Mouse (Mus musculus) c-Kit-positive CD71-negative TER-119-negative erythroid progenitor cells, embryonic 14.5 days (primary cell): ENCODE results near the gene Hmx2.

ENCODE experiments used
- DNase-seq: peaks from one replicate; pipeline ENCODE4 v3.0.0-alpha.2; 2013; ENCODE audit warnings: low read depth

Gene Hmx2

DNA sequence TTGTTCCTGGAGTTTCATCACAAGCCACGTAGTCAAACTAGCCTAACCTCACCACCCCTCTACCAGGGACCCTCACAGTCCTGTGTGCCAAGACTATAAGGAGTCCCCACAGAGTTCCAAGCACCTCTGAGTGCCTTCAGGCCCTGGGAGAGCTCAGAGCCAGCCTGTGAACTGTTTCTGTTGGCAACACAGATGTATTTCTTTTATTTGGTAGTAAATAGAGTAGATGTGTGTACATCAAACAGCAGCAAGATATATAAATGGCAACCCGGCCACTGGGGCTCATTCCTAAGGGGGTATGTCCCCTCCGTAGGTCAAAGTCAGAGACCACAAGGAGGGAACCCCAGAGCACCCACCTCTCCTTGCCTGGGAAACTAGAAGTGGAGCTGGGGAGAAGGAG, at the start of gene Hmx2:
Hmx2 (plus strand) TSS at position 301 of the 400 bp plus-strand sequence.
- no peak for DNase-seq

DNA sequence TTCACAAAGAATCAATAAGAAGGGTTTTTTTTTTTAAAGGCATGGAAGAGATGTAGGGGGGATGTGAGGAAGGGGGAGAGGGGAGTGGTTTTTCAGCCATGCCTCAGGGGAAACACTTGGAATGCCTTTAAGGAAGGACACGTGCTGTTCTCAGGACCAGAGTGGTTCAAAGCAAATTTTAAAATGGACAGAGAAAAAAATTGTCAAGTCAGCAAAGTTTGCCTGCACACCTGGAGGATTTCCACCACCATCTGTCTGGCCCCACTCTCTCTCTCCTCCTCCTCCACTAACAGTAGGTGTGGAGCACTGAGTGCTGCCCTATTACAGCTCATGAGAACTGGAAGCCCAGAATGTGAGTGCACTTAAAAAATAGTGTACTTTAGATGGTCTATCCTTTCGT, 44.8 kb upstream of the Hmx2 start:
- DNase-seq: no peak

DNA sequence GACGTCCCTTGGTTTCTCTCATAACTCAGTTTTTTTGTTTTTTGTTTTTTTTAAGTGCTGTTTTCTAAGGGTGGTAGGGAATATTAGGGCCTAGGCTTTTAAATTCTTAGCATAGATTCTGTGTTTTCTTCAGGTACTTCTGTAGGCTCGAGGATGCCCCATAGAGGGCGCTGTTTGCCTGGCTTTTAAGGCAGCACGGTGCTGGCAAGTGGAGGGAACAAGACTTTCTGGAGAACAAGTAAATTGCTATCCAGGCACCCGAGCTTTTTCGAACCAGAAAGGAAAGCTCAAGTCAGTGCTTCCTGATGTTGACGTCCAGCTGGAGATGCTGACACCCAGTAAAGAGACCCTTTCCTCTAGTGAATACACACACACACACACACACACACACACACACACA, 8.6 kb upstream of the Hmx2 start:
- DNase-seq: peak; percentile 76

DNA sequence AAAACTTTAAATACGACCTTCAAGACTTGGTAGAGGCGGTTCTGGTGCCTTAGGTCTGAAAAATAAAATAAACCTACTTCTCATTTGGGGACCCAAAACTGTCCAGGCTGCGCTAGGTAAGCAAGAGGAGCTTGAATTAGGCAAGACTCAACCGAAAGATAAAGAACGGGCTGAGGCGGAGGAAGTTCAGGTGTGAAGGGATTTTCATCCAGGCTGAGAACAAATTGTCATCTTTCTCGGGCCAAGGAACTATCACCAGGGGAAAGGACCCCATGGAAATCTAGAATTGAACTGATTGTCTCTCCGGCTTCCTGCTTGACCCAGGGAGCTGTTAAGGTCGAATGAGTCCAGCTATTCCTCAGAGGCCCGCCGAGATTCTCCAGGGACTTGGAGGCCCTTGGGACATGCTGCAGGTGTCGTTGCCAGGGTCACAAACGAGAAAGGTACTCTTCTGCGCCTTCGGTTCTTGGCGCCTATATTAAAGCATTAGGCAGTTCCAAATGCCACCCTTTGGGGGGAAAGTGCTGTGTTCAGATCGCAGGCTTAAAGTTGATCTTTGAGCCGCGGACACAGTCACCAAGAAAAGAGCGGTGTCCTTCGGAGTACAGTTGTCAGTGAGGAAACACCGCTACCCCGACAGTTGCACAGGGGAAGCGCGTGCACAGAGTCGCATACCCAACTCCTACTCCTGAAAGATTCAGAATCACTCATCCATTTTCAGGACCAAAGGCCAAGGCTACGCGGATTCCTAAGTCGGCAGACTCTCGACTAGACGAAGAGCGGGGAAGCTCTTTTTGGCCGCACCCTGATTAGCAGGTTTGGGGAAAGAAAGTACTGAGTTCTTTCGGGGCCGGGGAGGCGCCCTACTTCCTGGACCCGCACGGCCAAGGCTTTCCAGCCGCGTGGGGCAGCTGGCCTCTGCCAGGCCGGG, 7.1 kb upstream of the Hmx2 start:
- DNase-seq: no peak

DNA sequence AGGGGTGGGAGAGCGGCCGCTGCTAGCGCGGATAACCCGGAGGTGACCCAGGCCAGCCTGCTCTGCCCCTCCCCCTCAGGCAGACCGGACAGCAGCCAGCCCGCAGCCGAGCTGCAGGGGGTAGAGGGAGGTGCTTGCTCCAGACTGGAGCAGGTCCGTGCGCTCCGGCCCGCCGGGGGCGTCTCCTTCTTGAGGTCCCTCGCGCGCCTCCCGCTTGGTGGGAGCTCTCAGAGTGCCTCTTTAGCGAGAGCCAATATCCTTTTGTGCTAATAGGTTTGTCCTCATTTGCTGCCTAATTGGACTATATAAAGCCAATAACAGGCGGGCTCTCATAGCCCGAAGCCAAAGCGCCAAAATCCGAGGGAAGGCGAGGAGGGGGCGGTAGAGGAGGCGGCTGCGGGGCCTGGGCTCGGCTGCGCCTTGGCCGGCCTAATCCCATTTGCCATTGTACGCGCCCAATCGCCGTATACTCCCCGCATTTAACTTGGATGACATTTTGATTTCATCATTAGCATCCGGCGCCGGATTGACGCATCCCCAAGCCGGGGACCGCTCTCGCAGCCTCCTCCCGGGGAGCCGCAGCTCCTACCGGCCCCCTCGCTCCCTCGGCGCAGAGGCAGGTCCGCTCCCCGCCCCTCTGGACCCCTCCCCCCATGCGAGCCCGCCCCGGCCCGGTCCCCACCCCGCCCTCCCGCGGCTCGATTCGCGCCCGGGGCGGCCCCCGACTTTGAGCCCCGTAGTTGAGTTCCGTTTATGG, 6.3 kb upstream of the Hmx2 start, which contains the start of gene Hmx3:
Hmx3 (plus strand) TSS at position 753 of the 757 bp plus-strand sequence.
- no peak for DNase-seq

DNA sequence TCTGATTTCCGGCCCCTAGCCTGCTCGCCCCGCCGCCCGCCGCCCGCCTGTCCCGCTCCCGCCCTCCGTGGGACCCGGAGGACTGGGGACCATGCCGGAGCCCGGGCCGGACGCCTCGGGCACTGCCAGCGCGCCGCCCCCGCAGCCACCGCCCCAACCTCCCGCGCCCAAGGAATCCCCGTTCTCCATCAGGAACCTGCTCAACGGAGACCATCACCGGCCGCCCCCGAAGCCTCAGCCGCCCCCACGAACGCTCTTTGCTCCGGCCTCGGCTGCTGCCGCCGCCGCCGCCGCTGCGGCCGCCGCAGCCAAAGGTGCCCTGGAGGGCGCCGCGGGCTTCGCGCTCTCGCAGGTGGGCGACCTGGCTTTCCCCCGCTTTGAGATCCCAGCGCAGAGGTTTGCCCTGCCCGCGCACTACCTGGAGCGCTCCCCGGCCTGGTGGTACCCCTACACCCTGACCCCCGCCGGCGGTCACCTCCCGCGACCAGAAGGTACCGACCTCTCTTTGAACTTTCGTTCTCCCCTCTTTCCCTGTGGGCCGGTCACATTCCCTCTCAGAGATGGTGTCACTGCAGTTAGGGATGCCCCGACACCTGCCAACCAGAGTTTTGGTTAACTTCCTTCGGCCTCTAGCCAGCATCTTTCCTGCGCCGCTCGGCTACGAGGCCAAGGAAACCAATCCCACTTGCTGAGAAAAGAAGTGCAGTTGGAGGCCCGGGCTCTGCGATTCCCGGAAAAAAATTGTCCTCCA, 5.5 kb upstream of the Hmx2 start:
- DNase-seq: no peak

DNA sequence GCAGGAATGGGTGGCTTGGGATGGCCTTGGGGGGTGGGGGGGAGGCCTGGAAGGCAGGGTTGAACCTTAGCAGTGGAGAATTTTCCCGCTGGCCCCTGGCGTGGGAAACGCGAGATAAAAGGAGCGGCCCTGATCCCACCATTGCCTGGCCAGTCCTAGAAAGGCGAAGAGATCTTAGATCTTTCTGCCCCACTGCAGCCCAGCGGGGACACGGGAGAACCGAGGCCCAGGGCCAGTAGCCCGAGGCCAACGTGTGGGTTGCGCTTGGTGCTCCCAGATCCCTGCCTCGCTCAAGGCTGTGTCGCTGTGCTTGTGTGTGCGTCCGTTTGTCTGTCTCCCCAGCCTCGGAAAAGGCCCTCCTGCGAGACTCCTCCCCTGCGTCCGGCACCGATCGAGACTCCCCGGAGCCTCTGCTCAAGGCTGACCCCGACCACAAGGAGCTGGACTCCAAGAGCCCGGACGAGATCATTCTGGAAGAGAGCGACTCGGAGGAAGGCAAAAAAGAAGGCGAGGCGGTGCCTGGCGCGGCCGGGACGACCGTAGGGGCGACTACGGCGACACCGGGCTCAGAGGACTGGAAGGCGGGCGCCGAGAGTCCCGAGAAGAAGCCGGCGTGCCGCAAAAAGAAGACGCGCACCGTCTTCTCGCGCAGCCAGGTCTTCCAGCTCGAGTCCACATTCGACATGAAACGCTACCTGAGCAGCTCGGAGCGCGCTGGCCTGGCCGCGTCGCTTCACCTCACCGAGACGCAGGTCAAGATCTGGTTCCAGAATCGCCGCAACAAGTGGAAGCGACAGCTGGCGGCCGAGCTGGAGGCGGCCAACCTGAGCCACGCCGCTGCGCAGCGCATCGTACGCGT, 4.7 kb upstream of the Hmx2 start:
- DNase-seq: no peak

DNA sequence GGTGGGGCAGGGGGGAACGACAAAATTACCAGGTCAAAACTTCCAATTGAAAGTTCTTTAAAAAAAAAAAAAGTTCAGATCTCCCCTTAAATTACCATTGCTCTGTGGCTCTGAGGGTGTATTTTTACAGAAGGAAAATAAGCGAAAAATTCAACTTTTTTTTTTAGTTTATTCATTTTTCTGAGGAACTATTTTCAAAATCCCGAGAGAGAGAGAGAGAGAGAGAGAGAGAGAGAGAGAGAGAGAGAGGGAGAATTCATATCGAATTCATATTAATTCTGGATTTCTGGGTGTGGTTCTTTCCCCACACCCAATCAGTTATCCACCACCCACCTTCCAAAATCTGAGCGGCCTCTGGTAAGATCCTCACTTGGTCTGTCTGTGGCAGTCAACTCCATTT, 3.7 kb upstream of the Hmx2 start:
- no peak for DNase-seq

DNA sequence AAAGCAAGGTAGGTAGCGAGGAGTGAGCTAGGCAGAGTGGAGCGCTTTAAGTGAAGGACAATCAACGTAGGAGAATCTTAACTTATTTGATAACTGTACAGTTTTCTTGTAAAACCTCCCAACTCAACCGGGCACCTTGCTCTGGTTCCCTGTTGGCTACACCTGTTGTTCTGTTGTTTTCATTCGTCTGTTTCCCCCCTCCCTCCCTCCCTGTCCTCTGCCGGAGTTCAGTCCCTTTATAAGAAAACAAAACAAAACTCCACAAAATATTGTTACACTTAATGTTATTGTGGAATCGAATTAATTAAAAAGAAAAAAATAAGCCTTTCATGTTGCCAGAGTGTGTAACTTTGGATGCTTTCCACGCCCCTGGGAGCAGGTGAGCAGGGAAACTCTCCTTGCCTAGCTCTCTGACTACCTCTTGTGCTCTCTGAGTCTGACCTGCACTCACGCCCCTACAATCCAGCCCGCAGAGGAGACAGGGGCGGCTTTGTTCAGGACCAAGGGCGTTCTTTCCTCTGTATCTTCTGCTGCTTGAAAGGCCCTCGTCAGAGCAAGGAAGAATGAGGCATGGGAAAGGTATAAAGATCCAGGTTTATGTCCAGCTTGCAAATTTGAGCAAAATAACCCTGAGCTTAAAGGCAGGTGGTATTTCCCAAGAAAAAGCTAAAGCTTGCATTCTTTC, 2.7 kb upstream of the Hmx2 start:
- no peak for DNase-seq

DNA sequence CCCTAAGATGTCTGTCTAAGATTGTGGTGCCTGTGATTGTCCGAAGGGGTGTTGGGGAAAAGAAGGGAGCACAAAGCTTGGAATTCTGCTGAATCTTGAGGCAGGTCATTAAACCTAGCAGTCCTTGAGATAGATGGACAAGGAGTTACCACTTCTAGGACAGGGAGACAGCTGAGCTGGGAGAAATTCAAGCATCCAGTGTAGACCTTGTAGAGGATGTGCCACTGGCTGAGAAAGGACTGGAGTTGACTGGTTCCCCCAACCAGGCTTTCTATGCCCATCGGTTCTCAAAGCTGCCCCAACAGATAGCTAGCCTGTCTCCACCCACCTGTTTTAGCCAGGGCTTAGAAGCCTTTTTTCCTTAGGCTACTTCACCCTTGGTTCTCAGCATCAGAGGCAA, 2.1 kb upstream of the Hmx2 start:
- no peak for DNase-seq

DNA sequence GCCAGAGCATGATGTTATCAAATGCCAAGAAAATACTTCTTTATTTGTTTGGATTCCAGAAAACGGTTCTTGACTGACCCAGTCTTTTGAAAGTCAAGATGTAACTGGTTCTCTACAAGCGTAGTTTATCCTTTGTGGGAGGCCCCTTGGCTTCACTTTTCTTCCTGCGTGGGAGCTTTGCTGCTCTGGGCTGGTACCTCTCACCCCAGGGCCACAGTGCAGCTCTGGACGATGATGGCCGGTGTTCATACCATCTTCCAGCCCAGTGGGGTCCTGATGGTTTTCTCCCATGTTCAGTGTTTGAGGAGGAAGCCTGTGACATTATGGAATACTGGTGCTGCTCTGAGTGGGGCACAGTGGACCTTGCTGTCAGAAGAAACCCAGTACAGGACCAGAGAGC, 1.1 kb upstream of the Hmx2 start:
- DNase-seq: no peak

DNA sequence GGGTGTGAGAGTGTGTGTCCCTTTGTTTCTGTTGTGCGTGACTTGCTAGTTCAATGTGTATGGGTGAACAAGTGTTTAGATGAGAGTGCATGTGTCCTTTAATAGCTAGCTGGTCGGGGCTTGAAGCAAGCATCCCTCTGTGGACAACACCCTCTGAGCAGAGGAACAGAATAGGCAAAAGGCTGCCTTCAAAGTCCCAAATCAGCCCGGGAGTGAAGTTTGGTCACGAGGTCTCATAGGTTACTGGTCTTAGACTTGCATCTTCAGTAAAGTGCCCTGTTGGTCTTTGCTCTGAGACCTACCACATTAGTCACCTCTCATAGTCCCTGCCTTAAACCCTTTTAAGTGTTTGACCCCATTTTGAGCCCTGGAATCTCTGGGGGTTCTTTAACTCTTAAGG, 2.9 kb downstream of the Hmx2 start:
- no peak for DNase-seq

DNA sequence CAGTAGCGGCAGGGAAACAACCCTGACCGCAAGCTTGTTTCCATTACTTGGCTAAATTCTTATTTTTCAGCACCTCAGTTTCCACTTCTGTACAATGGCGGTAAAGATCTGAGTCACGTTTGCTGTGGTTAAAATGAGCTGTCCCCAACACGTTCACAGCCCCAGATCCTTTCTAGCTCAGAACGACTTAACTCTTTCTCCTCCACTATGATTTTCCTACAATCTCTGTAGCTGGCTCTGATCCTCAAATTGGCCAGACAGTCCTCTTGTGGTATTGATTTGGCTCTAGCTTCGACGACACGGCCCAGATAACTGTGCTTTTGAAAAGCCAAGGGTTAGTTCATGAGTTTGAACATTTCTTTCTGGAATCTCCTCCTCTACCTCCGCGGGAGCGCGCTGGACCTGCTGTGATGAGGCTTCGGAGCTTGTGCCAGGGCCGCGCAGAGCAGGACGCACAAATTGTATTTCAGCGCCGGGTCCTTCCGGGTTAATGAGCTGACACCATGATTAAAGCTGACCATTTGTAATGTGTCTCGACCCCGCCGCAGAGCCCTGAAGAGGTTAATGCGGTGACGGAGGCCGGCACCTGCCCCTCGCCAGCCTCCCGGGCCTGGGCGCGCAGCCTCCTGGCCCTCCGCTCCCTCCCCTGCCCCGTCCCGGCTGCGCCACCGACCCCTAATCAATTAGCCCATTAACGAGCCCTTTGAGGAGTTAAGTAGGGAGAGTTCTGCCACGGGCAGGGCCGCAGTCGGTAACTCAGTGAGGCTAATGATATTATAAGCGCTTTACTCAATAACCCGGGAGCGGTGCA, 3.6 kb downstream of the Hmx2 start:
- DNase-seq: no peak

DNA sequence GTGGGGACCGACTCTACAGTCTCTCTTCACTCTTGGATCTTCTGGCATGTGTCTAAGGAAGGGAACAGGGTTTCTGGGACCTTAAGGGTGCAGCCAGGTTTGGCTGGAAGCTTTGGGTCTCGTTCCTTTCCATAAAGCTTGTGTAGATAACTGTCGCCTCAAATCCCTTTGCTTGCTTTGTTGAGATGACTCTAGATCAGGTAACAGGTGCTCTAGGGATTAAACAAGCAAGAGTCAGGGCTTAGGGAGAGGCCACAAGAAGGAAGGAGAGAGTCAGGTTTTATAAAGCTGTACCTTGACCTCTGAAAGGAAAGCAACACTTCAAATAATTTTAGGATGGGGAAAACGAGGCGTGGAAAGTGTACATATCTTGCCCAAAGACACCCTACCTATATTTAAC, 4.2 kb downstream of the Hmx2 start:
- DNase-seq: no peak

DNA sequence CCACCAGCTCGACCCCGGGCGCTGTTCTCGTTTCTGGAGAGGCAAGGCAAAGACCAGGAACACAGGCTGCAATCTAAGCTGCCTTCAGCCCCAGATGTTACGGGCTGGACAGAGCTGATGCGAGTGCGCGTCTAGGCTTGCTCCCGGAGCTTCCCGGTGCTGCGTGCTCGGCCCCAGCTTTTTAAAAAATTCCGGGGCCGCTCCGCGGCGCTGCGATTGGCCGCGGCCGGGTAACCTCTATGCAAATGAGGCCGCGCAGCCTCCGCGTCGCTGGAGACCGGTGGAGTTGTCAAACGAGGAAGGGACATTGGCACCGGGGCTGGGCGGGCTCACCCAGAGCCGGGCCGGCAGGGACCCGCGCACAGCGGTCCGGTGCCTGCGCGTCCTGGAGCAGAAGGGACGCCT, 5.2 kb downstream of the Hmx2 start:
- DNase-seq: no peak

DNA sequence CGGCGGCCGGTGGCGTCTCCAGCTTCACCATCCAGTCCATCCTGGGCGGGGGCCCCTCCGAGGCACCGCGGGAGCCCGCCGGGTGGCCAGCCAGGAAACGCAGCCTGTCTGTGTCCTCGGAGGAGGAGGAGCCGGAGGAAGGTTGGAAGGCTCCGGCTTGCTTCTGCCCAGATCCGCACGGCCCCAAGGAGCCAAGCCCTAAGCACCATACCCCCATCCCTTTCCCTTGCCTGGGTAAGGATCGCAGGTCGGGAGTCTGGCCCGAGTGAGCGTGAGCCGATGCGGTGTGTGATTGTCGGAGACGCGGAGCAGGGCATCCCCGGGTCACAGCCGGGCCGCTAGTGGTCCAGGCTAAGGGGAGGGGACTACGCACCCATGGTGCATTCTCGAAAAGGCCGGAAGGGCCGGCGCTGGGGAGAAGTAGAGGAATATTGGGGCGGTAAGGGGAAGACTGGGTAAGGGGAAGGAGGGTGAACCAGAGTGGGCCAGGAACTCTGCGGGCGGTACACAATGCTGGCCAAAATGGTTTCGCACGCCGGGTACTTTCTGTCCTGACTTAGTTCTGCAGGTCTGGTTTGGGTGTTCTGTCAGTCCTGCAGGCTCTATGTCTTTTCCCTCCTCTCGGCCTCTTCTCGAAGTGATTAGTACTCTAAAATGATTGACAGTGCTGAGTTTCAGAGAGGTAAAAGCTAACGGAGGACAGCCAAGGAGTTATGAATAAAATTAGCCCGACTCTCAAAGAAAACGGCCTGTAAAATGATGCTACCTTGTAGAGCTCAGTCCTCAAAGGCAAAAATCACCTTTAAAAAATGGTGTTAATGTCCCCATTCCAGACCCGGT, 6.0 kb downstream of the Hmx2 start:
- DNase-seq: no peak

DNA sequence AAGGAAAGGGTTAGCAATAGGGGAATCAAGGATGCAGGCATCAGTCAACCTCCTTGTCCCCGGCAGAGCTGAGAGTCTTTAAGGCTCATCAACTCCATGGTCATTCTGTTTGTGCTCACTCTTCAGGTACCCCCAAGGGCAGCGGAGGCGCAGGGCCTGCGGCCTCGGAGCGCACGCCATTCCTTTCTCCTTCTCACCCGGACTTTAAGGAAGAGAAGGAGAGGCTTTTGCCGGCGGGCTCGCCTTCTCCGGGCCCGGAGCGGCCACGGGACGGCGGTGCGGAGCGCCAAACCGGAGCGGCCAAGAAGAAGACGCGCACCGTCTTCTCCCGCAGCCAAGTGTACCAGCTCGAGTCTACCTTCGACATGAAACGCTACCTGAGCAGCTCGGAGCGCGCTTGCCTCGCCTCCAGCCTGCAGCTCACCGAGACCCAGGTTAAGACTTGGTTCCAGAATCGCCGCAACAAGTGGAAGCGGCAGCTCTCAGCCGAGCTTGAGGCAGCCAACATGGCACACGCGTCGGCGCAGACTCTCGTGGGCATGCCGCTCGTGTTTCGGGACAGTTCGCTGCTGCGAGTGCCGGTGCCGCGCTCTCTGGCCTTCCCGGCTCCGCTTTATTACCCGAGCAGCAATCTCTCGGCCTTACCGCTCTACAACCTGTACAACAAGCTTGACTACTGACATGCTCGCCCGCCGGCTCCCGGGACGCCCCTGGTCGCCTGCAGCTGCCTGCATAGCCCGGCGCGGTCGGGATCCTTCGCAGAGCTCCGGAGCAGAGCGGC, 6.9 kb downstream of the Hmx2 start:
- no peak for DNase-seq

DNA sequence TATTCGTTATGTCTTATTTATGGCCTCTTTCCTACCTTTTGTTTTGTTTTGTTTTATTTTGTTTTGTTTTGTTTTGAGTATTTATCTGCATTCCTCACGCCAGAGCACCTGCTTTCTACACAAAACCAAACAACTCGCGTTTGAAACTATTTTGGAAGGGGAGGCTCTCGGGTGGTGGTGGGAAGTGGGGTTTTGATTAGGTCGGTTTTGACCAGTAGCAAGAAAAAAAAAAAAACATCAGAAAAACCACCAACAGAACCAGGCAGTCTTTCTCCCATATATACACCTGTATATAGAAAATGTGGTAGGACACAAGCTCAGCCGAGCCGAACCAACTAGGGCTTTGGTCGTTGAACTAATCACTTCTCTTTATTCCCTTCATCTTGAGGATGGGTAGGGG, 7.5 kb downstream of the Hmx2 start:
- DNase-seq: no peak
